Mouse (Mus musculus): Measurements from ENCODE around the gene Gprc5c. TPM values are rescaled to one million over a fixed set of nuclear protein-coding genes. Genes with fewer than 3 reads are reported as not detected.

Gprc5c gene
- polyA plus RNA-seq, 1 experiment from 2014 or later, result 50.1 TPM

DNA sequence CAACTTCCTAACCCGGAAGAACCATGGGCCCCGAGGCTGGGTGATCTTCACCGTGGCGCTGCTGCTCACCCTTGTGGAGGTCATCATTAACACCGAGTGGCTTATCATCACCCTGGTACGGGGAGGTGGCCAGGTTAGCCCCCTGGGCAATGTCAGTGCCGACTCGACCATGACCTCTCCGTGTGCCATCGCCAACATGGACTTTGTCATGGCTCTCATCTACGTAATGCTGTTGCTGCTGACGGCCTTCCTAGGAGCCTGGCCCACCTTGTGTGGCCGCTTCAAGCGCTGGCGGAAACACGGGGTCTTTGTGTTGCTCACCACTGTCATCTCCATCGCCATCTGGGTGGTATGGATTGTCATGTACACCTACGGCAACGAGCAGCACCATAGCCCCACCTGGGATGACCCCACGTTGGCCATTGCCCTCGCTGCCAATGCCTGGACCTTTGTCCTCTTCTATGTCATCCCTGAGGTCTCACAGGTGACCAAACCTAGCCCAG is 13.0 kb downstream of the Gprc5c start:
- Histone ChIP-seq H3K4me1 (peaks cover 34% of the 10 kb centered on the region), H3K9me3 (replicated peaks) (no peaks in the 10 kb centered on the region), H3K4me3 (no peak overlapping the region), H3K27me3 (ENCODE audit: low read depth, poor library complexity, severe bottlenecking) (no peaks in the 10 kb centered on the region), H3K27ac (no peak overlapping the region), H3K36me3 (peaks cover 60% of the 10 kb centered on the region)
- DNase-seq (ENCODE audit: low spot score), result peak; percentile 25
- WGBS, result 93% methylated on average over 21 of the region's 21 CpGs

DNA sequence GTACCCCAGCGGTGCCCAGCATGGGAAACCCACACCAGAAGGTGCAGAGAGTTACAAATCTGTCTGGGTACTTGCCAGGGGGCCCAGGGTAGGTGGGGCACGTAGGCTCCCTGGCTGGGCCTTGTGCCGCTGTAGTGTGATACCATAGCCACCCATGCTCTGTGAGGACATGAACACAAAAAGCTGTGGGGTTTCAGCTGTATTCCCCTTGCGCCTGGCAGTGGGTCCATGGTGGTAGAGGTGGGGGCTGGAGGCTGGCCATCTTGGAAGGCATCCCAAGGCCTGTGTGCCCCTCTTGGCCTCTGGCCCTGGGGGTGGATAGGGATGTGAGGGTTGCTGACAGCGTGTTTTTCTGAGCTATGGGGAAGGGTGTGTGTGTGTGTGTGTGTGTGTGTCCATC is 15.0 kb downstream of the Gprc5c start:
- WGBS, result 84% methylated on average over 5 of the region's 5 CpGs
- Histone ChIP-seq H3K4me3 (no peak overlapping the region), H3K27me3 (ENCODE audit: low read depth, poor library complexity, severe bottlenecking) (no peaks in the 10 kb centered on the region), H3K9me3 (replicated peaks) (no peaks in the 10 kb centered on the region), H3K4me1 (peaks cover 34% of the 10 kb centered on the region), H3K27ac (peak overlapping the region; percentile 50), H3K36me3 (peaks cover 75% of the 10 kb centered on the region)
- DNase-seq (ENCODE audit: low spot score), result no peak

DNA sequence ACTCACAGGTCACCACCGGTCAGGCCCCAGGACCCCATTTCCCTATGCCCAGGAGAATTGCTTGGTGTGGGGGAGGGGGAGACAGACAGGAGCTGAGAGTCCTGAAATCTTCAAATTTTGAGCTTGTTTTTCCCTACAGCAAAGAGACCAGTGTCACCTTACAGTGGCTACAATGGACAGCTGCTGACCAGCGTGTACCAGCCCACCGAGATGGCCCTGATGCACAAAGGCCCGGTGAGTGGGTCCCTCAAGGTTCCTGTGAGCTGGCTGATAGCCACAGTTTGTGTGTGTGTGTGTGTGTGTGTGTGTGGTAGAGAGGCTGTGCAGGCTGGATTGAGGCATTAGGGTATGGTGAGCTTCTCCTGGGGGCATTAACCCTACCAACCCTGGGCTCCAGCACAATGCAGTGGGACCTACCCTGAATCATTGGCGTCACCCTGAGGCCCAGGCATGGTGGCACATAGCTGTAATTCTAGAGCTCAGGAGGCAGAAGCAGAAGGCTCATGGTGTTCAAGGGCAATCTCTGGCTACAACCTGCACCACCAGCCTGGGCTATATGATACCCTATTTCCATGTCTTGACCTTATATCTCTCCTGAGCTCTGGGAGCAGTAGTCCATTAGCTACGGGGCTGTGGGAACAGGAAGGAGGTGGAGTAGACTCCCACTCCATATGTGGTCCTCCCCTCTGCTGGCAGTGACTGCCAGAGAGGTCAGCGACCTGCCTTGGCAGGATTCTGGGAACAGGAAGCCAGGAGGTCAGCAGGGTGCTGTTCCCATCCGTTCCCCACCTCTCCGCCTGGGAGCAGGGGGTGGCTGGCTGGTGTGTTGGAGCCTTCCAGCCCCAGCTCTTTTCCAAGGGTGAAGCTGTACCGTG is 15.8 kb downstream of the Gprc5c start:
- Histone ChIP-seq H3K27ac (peak overlapping the region; percentile 50), H3K4me3 (no peak overlapping the region), H3K27me3 (ENCODE audit: low read depth, poor library complexity, severe bottlenecking) (no peaks in the 10 kb centered on the region), H3K9me3 (replicated peaks) (no peaks in the 10 kb centered on the region), H3K36me3 (peaks cover 83% of the 10 kb centered on the region), H3K4me1 (peaks cover 34% of the 10 kb centered on the region)
- 45% methylated on average over 10 of the region's 10 CpGs for WGBS
- DNase-seq (ENCODE audit: low spot score), result no peak

DNA sequence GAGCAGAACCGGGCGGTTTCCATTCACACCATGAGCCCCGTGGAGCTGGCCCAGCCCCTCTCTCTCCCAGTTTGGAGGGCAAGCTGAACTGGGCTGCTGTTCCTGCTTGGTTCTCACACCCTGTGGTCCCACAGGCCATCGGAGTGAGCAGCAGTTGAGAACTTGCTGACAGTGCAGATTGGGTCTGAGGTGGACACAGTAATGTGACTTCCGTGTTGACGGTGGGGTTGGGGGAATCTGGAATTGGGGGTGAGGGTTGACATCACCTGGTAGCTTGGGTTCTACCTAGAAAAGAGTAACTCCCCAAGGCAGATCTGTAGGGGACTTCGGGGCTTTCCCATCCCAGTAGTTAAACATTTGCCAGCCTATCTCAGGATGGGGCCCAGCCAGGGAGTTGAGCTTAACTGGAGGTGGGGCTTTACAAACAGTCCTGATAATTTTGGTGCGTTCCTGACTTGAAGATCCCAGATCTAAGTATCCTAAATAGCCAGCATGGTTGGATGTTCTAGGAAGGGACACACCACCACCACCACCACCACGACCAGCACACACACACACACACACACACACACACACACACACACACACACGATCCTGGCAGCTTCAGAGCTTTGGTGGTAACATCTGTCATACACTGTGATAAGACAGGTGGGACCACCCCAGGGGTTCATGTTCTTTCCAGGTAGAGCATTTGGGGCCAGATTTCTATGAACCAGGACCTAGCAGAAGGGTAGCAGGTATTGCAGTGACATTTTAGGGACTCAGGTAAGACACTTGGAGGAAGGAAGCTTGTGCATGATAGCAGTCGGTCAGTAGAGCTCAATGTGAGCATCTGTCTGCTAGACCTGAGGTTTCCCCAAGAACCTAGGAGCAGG is 16.6 kb downstream of the Gprc5c start:
- H3K9me3 ChIP-seq (replicated peaks), result no peaks in the 10 kb centered on the region
- WGBS, result 64% methylated on average over 11 of the region's 11 CpGs
- peak overlapping the region; percentile 50 for H3K27ac ChIP-seq
- H3K4me1 ChIP-seq, result peaks cover 39% of the 10 kb centered on the region
- no peaks in the 10 kb centered on the region for H3K27me3 ChIP-seq (ENCODE audit: low read depth, poor library complexity, severe bottlenecking)
- peak; percentile 23 for DNase-seq (ENCODE audit: low spot score)
- peaks cover 82% of the 10 kb centered on the region for H3K36me3 ChIP-seq
- no peak overlapping the region for H3K4me3 ChIP-seq

DNA sequence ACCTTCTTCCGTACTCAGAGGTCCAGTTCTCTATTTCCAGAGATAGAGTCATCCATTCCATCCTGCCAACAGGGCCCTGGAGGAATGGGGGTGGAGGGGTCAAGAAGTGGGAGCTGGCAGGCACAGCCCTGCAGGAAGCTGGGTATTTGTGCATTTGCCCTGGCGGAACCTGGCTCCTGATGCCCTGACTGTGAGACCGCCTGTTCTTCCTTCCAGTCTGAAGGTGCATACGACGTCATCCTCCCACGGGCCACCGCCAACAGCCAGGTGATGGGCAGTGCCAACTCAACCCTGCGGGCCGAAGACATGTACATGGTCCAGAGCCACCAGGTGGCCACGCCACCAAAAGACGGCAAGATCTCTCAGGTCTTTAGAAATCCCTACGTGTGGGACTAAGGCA is 17.3 kb downstream of the Gprc5c start:
- no peaks in the 10 kb centered on the region for H3K9me3 ChIP-seq (replicated peaks)
- H3K4me1 ChIP-seq, result peaks cover 46% of the 10 kb centered on the region
- H3K4me3 ChIP-seq, result no peak overlapping the region
- no peaks in the 10 kb centered on the region for H3K27me3 ChIP-seq (ENCODE audit: low read depth, poor library complexity, severe bottlenecking)
- 93% methylated on average over 12 of the region's 12 CpGs for WGBS
- peaks cover 77% of the 10 kb centered on the region for H3K36me3 ChIP-seq
- H3K27ac ChIP-seq, result no peak overlapping the region; the same call in 1 of the 2 replicates
- DNase-seq (ENCODE audit: low spot score), result no peak

DNA sequence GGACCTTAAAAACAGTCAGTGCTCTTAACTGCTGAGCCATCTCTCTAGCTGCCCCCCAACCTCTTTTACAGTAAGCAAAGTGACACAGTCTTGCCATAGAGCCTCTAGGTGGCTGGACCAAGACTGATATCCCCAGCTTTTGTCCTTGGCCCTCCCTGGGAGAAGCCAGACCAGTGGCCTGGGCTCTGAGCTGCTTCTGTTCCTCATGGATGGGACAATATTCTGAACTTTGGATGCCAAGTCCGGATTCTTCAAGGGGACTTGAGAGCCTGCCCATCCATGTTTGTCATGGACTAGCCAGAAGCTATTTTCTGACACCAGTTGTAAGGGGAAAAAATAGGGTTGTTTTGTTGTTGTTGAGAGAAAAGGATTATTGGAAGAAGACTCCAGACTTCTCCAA is 18.8 kb downstream of the Gprc5c start:
- no peak overlapping the region for H3K4me3 ChIP-seq
- 84% methylated on average over 1 of the region's 1 CpGs for WGBS
- H3K36me3 ChIP-seq, result peaks cover 63% of the 10 kb centered on the region
- H3K27me3 ChIP-seq (ENCODE audit: low read depth, poor library complexity, severe bottlenecking), result no peaks in the 10 kb centered on the region
- peaks cover 61% of the 10 kb centered on the region for H3K4me1 ChIP-seq
- H3K27ac ChIP-seq, result no peak overlapping the region
- no peak for DNase-seq (ENCODE audit: low spot score)
- H3K9me3 ChIP-seq (replicated peaks), result no peaks in the 10 kb centered on the region

DNA sequence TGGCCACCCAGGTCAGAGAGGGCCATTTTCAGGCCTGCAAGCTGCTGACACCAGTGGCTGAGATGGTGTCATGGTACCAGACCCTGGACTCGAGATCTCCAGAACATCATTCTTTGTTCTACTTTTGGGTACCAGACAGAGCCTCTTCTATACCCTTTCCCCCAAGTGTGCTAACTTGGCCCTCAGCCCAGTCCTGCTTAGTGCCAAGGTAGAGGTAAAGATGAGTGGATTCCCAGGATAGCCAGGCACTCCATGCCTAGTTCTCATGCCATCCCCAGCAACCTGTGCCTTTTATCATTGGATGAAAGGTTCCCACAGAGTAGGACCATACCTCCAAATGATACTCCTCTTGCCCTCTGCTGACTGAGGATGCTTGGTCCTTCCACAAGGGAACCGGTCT is 20.6 kb downstream of the Gprc5c start:
- Histone ChIP-seq H3K27ac (no peak overlapping the region), H3K36me3 (peaks cover 54% of the 10 kb centered on the region), H3K27me3 (ENCODE audit: low read depth, poor library complexity, severe bottlenecking) (no peaks in the 10 kb centered on the region), H3K4me3 (no peak overlapping the region), H3K4me1 (peaks cover 62% of the 10 kb centered on the region), H3K9me3 (replicated peaks) (no peaks in the 10 kb centered on the region)
- WGBS, result 90% methylated on average over 2 of the region's 2 CpGs
- no peak for DNase-seq (ENCODE audit: low spot score)

DNA sequence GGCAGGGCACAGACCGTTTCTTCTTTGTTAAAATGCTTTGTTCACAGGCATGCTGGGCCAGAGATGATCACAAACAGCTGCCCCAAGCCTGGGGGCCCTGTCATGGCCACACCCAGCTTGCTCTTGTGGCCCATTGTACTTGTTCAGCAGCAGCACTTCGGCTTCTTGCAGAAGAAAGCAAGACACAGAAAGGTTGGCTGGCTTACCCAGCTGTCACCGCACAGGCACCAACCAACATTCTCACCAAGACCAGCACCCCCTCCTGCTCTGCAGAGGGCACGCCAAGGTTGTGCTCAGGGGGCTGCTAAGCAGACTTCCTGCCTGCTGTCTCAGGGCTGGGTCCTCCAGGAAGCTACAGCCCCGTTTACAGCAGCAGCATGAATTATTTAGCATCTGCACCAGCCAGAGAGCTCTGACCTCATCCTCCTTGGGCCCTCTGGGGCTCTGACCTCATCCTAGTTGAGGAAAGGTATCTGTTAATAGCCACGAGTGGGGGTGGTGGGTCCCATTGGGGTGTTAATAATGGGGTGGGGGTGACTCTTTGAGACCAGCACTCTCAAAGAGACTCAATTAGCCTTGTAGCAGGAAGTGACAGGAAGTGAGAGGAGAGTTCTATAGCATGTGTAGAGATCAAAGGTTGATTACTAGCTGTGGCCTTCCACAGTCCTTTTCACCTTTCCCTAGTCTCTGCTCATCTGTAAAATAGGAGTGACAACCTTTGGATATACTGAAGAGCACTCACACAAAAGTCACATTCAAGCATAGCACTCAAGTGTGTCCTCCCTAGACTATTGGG is 22.3 kb downstream of the Gprc5c start:
- peaks cover 54% of the 10 kb centered on the region for H3K4me1 ChIP-seq
- WGBS, result 27% methylated on average over 6 of the region's 6 CpGs

DNA sequence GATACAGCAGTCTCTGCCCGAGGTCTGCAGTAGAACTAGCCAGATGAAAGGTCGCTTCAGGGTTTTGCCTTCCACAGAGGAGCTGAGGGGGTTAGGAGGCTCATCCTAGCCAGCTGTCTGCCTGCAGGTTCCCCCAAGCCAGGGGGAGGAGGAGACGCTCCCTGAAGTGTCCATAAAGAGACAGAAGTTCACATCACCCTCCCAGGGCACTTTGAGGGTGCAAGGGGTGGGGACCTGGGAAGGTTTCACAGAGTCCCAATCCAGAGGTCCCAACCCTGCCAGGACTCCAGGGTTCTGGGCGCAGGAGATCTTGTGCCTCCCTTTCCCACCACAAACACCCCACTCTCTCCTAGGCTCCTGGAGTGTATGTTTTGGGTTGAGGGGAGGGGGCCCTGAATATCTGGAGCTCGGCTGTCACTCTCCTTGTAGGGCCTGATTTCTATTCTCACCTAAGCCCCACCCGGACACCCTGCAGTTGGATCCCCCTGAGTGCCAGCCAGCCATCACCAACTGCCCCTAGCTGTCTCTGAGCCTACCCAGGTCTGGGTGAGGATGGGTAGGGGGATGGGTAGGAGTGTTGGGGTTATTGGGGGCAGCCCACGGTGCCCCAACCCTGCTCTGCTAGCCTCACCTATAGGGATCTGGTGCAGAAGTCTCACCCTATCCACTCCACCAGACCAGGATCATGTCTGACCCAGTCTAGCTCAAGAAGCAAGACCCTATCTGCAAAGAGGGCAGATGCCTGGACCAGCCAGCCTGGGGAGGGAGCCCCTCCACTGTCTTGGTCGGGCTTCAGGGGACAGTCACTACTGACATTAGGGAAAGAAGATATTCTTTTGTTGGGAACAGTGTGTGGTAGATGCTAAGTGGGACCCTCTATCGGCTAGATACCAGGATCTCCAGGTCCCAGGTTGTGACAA is 23.5 kb downstream of the Gprc5c start:
- H3K27me3 ChIP-seq (ENCODE audit: low read depth, poor library complexity, severe bottlenecking), result no peaks in the 10 kb centered on the region
- peaks cover 26% of the 10 kb centered on the region for H3K36me3 ChIP-seq
- peaks cover 54% of the 10 kb centered on the region for H3K4me1 ChIP-seq
- WGBS, result 57% methylated on average over 9 of the region's 9 CpGs
- H3K9me3 ChIP-seq (replicated peaks), result no peaks in the 10 kb centered on the region
- no peak for DNase-seq (ENCODE audit: low spot score)
- H3K4me3 ChIP-seq, result no peak overlapping the region
- H3K27ac ChIP-seq, result peak overlapping the region; percentile 64

More for the DNA sequence above, 22.3 kb downstream of the Gprc5c start:
- no peaks in the 10 kb centered on the region for H3K27me3 ChIP-seq (ENCODE audit: low read depth, poor library complexity, severe bottlenecking)
- H3K9me3 ChIP-seq (replicated peaks), result no peaks in the 10 kb centered on the region
- peaks cover 38% of the 10 kb centered on the region for H3K36me3 ChIP-seq
- peak overlapping the region; percentile 53 for H3K27ac ChIP-seq
- no peak overlapping the region for H3K4me3 ChIP-seq
- DNase-seq (ENCODE audit: low spot score), result no peak

DNA sequence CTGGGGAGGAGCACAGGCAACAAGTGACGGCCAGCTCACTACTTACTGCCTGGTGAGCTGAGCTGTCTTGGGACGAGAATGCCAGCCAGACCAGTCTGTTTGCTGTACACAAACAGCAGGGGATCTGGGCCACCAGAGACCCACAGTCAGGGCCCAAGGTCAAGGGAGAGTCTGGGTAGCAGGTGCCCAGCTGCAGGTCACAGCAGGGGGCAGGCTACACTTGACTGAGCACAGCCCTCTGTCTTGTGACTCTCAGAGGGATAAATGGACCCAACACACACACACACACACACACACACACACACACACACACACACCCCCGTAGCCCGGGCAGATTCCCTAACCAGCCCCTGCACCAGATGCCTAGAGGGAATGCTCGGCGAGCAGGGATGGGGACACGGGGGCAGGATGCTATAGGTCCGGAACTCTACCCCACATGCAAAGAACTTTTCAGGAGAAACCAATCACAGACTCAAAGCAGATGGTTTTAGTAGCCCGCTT is 24.4 kb downstream of the Gprc5c start:
- H3K9me3 ChIP-seq (replicated peaks), result no peaks in the 10 kb centered on the region
- peaks cover 17% of the 10 kb centered on the region for H3K36me3 ChIP-seq
- 13% methylated on average over 9 of the region's 9 CpGs for WGBS
- DNase-seq (ENCODE audit: low spot score), result peak; percentile 50
- no peak overlapping the region; the same call in 1 of the 2 replicates for H3K4me3 ChIP-seq
- peaks cover 54% of the 10 kb centered on the region for H3K4me1 ChIP-seq
- peak overlapping the region; percentile 64 for H3K27ac ChIP-seq
- no peaks in the 10 kb centered on the region for H3K27me3 ChIP-seq (ENCODE audit: low read depth, poor library complexity, severe bottlenecking)

DNA sequence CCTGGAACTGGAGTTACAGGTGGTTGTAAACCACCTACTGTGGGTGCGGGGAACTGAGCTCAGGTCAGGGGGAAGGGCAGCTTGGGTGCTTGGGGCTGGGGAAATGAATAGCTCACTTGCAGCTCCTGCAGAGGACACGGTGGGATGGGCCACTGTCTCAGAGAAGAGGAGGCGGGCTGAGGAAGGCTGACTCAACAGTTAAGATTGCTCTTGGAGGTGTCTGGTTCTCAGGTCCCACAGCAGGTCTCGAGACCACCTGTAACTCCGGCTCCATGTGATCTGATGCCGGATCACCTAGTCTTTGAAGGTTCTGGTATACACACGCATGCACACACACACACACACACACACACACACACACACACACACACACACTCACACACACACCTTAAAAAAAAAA is 25.2 kb downstream of the Gprc5c start:
- Histone ChIP-seq H3K4me1 (peaks cover 54% of the 10 kb centered on the region), H3K27me3 (ENCODE audit: low read depth, poor library complexity, severe bottlenecking) (no peaks in the 10 kb centered on the region), H3K4me3 (no peak overlapping the region), H3K36me3 (peaks cover 9% of the 10 kb centered on the region), H3K27ac (0 out of 2 replicates have a peak overlapping the region, but pooled peaks have one; percentile 48), H3K9me3 (replicated peaks) (no peaks in the 10 kb centered on the region)
- 35% methylated on average over 7 of the region's 7 CpGs for WGBS
- DNase-seq (ENCODE audit: low spot score), result no peak

Measured in limb, embryonic 10.5 days (tissue).